Mouse (Mus musculus) heart, adult 2 months (tissue): ENCODE data around the gene Atxn3. TPM values are rescaled to one million over a fixed set of nuclear protein-coding genes. Genes with fewer than 3 reads are reported as not detected.

ENCODE experiments used
- DNase-seq, 2 experiments: peaks; one replicate each; pipeline ENCODE4 v3.0.0; 2021
- H3K27ac ChIP-seq: fragments of 200-600 bp; 2 replicates; pipeline ENCODE4 v1.8.1; 2022
- H3K27me3 ChIP-seq: fragments of 200-500 bp; 2 replicates; pipeline ENCODE4 v1.6.1; 2012; ENCODE audit warnings: mild to moderate bottlenecking, low read length, inconsistent platforms, mixed read lengths; ENCODE audit not compliant: control insufficient read depth, insufficient read depth
- H3K36me3 ChIP-seq: fragments of 200-500 bp; 2 replicates; pipeline ENCODE4 v1.6.1; 2012; ENCODE audit warnings: low read length, inconsistent platforms; ENCODE audit not compliant: control insufficient read depth, insufficient read depth
- H3K4me1 ChIP-seq: fragments of 200-500 bp; 2 replicates; pipeline ENCODE4 v1.6.1; 2011; ENCODE audit warnings: low read length; ENCODE audit not compliant: control insufficient read depth, insufficient read depth
- H3K4me3 ChIP-seq: fragments of 200-600 bp; 2 replicates; pipeline ENCODE4 v1.8.1; 2022
- H3K79me2 ChIP-seq: fragments of 200-500 bp; replicated peaks from 2 replicates; pipeline ENCODE4 v1.6.1; 2012; ENCODE audit warnings: mild to moderate bottlenecking, inconsistent platforms, low read length, moderate library complexity, mixed read lengths; ENCODE audit not compliant: control insufficient read depth, insufficient read depth
- H3K9ac ChIP-seq: fragments of 200-500 bp; 2 replicates; pipeline ENCODE4 v1.6.1; 2012; ENCODE audit warnings: low read depth, mild to moderate bottlenecking, control low read depth, inconsistent platforms, low read length, mixed read lengths
- CTCF ChIP-seq: fragments of 200-600 bp; IDR thresholded peaks from 2 replicates; pipeline ENCODE4 v1.8.1; 2022; ENCODE audit warnings: antibody characterized with exemption, mild to moderate bottlenecking, moderate library complexity
- EP300 ChIP-seq: fragments of 200-500 bp; IDR thresholded peaks from 2 replicates; pipeline ENCODE4 v1.6.1; 2011; ENCODE audit warnings: low read depth, low read length, control low read depth; ENCODE audit not compliant: insufficient read depth
- POLR2A ChIP-seq: fragments of 200-500 bp; IDR thresholded peaks from 2 replicates; pipeline ENCODE4 v1.6.1; 2011; ENCODE audit warnings: mild to moderate bottlenecking, low read depth, low read length, control low read depth; ENCODE audit not compliant: insufficient read depth
- WGBS: fragments of 180-500 bp; shearing (Covaris S2); methylation state at CpG from one replicate; pipeline ENCODE4 v1.1.7; 2018; 5-methylcytosine and 5-hydroxymethylcytosine counted together
- intact Hi-C: fragments of 180-260 bp; cut with DNase I; formaldehyde crosslinking; loops from one replicate; pipeline ENCODE4 v1.15.1; 2025
- polyA plus RNA-seq: library from polyadenylated mRNA; depleted of rRNA; stranded (reverse); fragments of >200 nt; gene quantifications from 2 replicates; pipeline ENCODE4 v1.2.3, GENCODE M21; 2012
- total RNA-seq, 2 experiments: library from RNA; stranded (reverse); gene quantifications; 2 replicates each; pipeline ENCODE4 v1.2.3; 2021

Atxn3 gene
- total and polyA plus RNA-seq, 3 experiments = 2.6 to 10.2 (median 7.2) TPM

- TF ChIP-seq CTCF (no peak), POLR2A (no peak), EP300 (no peak)
- DNase-seq = no peak
- WGBS = 87% methylated on average over 6 of the region's 6 CpGs
- no peak overlapping the region for H3K27ac ChIP-seq
- intact Hi-C loops = loop anchor here (5.0 kb wide), 1 partner anchor 828 kb away; the partner anchor contains the start of gene Ppp4r3a
- peaks cover 7% of the 10 kb centered on the region for H3K4me1 ChIP-seq
- H3K4me3 ChIP-seq = no peak overlapping the region
- no peak overlapping the region for H3K9ac ChIP-seq
- H3K36me3 ChIP-seq = peaks cover 20% of the 10 kb centered on the region
- peaks cover 4% of the 10 kb centered on the region for H3K79me2 ChIP-seq
- H3K27me3 ChIP-seq = no peaks in the 10 kb centered on the region
Measured at GRCm38 (mm10) chr12:101910360-101910759, 47.7 kb downstream of the Atxn3 start.

GRCm38 (mm10) chr12:101905817-101906216 is 52.2 kb downstream of the Atxn3 start:
- no peak for DNase-seq
- H3K27me3 ChIP-seq = no peaks in the 10 kb centered on the region
- peaks cover 12% of the 10 kb centered on the region for H3K36me3 ChIP-seq
- H3K27ac ChIP-seq = no peak overlapping the region
- no peak overlapping the region for H3K9ac ChIP-seq
- intact Hi-C loops = loop anchor here (10.0 kb wide), 1 partner anchor 1041 kb away; no protein-coding TSS in a partner anchor
- no peak for TF ChIP-seq CTCF
- H3K4me3 ChIP-seq = no peak overlapping the region
- WGBS = 77% methylated on average over 12 of the region's 12 CpGs
- H3K4me1 ChIP-seq = no peaks in the 10 kb centered on the region
- peaks cover 4% of the 10 kb centered on the region; the same call in 1 of the 2 replicates for H3K79me2 ChIP-seq

- H3K79me2 ChIP-seq = peaks cover 4% of the 10 kb centered on the region; the same call in 1 of the 2 replicates
- no peak overlapping the region for H3K9ac ChIP-seq
- DNase-seq = no peak
- no peaks in the 10 kb centered on the region for H3K4me1 ChIP-seq
- 90% methylated on average over 4 of the region's 4 CpGs for WGBS
- H3K27ac ChIP-seq = no peak overlapping the region
- intact Hi-C loops = loop anchor here (10.0 kb wide), 1 partner anchor 1040 kb away; no protein-coding TSS in a partner anchor
- TF ChIP-seq EP300 = no peak
- no peak for TF ChIP-seq CTCF
- TF ChIP-seq POLR2A = no peak
- H3K4me3 ChIP-seq = no peak overlapping the region
- H3K36me3 ChIP-seq = peaks cover 13% of the 10 kb centered on the region
- no peaks in the 10 kb centered on the region for H3K27me3 ChIP-seq
Measured at GRCm38 (mm10) chr12:101904906-101905305, 53.1 kb downstream of the Atxn3 start.

GRCm38 (mm10) chr12:101904170-101904569 is 53.9 kb downstream of the Atxn3 start:
- DNase-seq = no peak
- Histone ChIP-seq H3K79me2 (peaks cover 4% of the 10 kb centered on the region; the same call in 1 of the 2 replicates), H3K4me1 (no peaks in the 10 kb centered on the region), H3K27me3 (no peaks in the 10 kb centered on the region), H3K9ac (no peak overlapping the region), H3K4me3 (no peak overlapping the region), H3K36me3 (peaks cover 12% of the 10 kb centered on the region), H3K27ac (no peak overlapping the region)
- no peak for TF ChIP-seq EP300
- no peak for TF ChIP-seq POLR2A
- no peak for TF ChIP-seq CTCF
- 77% methylated on average over 3 of the region's 3 CpGs for WGBS
- intact Hi-C loops = loop anchor here (10.0 kb wide), 1 partner anchor 1039 kb away; no protein-coding TSS in a partner anchor

DNA sequence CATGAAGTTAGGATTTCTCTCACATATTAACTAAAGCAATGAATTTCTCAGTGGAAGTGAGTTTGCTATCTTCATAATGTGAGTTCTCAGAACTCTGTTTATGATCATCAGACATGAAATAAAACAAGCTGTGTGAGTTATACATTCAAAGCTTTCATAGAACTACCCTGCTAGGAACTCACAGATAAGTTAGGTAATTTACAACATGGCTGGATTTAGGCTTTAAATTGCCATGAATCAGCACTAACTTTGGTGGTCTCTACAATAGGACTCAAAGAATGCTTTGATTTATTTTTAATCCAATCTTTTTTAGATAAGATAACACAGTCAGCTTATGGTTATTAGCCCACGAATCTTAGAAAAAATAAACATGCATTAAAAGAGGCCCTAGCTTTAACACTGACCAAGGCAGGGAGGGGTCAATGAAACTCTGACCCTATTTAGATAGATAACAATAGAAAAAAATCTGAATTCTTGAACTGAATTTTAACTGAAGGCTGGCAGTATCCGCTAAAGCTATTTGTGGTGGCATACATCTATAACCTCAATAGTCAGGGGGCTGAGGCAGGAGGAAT is 58.3 kb downstream of the Atxn3 start:
- no peaks in the 10 kb centered on the region for H3K27me3 ChIP-seq
- peaks cover 4% of the 10 kb centered on the region; the same call in 1 of the 2 replicates for H3K36me3 ChIP-seq
- H3K4me1 ChIP-seq = no peaks in the 10 kb centered on the region
- no peak overlapping the region for H3K9ac ChIP-seq
- no peak overlapping the region for H3K27ac ChIP-seq
- TF ChIP-seq CTCF (no peak), POLR2A (no peak), EP300 (no peak)
- H3K4me3 ChIP-seq = no peak overlapping the region
- DNase-seq = no peak
- no peaks in the 10 kb centered on the region for H3K79me2 ChIP-seq
- WGBS = 63% methylated on average over 2 of the region's 2 CpGs
- intact Hi-C loops = loop anchor here (10.0 kb wide), 1 partner anchor 1035 kb away; no protein-coding TSS in a partner anchor

DNA sequence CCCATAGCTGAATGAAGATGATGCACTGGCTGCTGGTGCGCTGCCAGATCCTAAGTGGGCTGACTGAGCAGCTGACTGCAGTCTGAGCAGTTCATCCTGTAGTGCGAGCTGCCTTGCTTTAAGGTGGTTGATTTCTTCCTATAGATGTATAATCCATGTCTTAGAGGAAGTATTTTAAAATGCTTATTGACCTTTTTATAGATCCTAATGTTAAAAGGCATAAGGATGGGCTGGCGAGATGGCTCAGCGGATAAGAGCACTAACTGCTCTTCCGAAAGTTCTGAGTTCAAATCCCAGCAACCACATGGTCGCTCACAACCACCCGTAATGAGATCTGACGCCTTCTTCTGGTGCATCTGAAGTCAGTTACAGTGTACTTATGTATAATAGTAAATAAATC is 59.1 kb downstream of the Atxn3 start:
- TF ChIP-seq POLR2A (no peak), EP300 (no peak), CTCF (no peak)
- no peak overlapping the region for H3K4me3 ChIP-seq
- H3K27me3 ChIP-seq = no peaks in the 10 kb centered on the region
- no peaks in the 10 kb centered on the region for H3K79me2 ChIP-seq
- 93% methylated on average over 8 of the region's 8 CpGs for WGBS
- no peak for DNase-seq
- 0 out of 2 replicates have a peak, but pooled peaks cover 1% of the 10 kb centered on the region for H3K36me3 ChIP-seq
- intact Hi-C loops = no loop called here
- no peaks in the 10 kb centered on the region for H3K4me1 ChIP-seq
- no peak overlapping the region for H3K27ac ChIP-seq
- no peak overlapping the region for H3K9ac ChIP-seq
